Mouse (Mus musculus) yolk sac, embryonic 10.5 days (tissue): ENCODE data around the gene Ncln.

ENCODE experiments used
- DNase-seq: peaks from one replicate; pipeline ENCODE4 v3.0.0-alpha.2; 2017; ENCODE audit warnings: low spot score

The Ncln gene

GRCm38 (mm10) chr10:81513798-81514197 is 17.6 kb upstream of the Ncln start:
- no peak for DNase-seq

- no peak for DNase-seq
Measured at GRCm38 (mm10) chr10:81510246-81510810, 14.1 kb upstream of the Ncln start.

GRCm38 (mm10) chr10:81507691-81508489 is 11.7 kb upstream of the Ncln start:
- no peak for DNase-seq

- DNase-seq: no peak
Measured at GRCm38 (mm10) chr10:81507095-81507494, 10.9 kb upstream of the Ncln start.

- DNase-seq: no peak
Measured at GRCm38 (mm10) chr10:81505016-81505664, 8.9 kb upstream of the Ncln start.

- peak; percentile 58 for DNase-seq
Measured at GRCm38 (mm10) chr10:81502658-81503057, 6.5 kb upstream of the Ncln start.

GRCm38 (mm10) chr10:81501863-81502262 is 5.7 kb upstream of the Ncln start:
- DNase-seq: no peak

- DNase-seq: no peak
Measured at GRCm38 (mm10) chr10:81500032-81500431, 3.8 kb upstream of the Ncln start, which contains the start of gene S1pr4. Gene S1pr4, minus strand, starts transcription at chr10:81500132.

GRCm38 (mm10) chr10:81499250-81499901 is 3.2 kb upstream of the Ncln start:
- no peak for DNase-seq

- DNase-seq: no peak
Measured at GRCm38 (mm10) chr10:81498316-81499249, 2.4 kb upstream of the Ncln start.

- DNase-seq: no peak
Measured at GRCm38 (mm10) chr10:81497401-81498270, 1.4 kb upstream of the Ncln start.

GRCm38 (mm10) chr10:81496969-81497368 is 777 bp upstream of the Ncln start:
- DNase-seq: no peak

GRCm38 (mm10) chr10:81495616-81496263 is 452 bp downstream of the Ncln start:
- DNase-seq: no peak

GRCm38 (mm10) chr10:81495151-81495550 is 1.0 kb downstream of the Ncln start:
- no peak for DNase-seq

GRCm38 (mm10) chr10:81494260-81495041 is 1.7 kb downstream of the Ncln start:
- no peak for DNase-seq

- no peak for DNase-seq
Measured at GRCm38 (mm10) chr10:81493601-81494220, 2.5 kb downstream of the Ncln start.

- no peak for DNase-seq
Measured at GRCm38 (mm10) chr10:81492606-81493240, 3.5 kb downstream of the Ncln start.

GRCm38 (mm10) chr10:81491018-81491417 is 5.2 kb downstream of the Ncln start:
- DNase-seq: no peak
